Mouse (Mus musculus): ENCODE measurements around the gene Slc15a4.

DNA sequence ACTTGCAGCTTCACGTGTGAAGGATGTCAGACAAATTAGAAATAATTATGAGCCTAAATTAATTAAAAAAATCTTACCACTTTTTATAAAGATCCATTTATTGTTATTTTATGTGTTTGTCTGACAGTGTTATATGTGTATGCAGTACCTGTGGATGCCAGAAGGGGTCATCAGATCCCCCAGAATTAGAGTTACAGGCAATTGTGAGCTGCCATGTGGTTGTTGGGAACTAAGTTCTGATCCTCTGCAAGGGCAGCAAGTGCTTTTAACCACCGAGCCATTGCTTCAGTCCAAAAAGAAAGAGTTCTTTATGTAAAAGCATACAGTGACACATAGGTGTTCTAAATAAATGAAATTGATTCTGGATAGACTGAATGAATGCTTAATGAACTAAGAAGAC, 44.9 kb upstream of the Slc15a4 start:
- TF ChIP-seq GATA1 (IDR thresholded peaks at IDR 0.05; ENCODE audit: borderline replicate concordance, low read length), result no peak
- TF ChIP-seq FLI1 (IDR thresholded peaks at IDR 0.05; ENCODE audit: low read length), result no peak

Data from megakaryocyte, embryonic 14.5 days (primary cell).